Mouse (Mus musculus) lung, postnatal 0 days (tissue): ENCODE data around the gene Wdr86.

Experiments
- CTCF ChIP-seq: IDR thresholded peaks from 2 replicates; pipeline ENCODE4 v1.5.1; 2016; ENCODE audit warnings: antibody characterized with exemption, mild to moderate bottlenecking
- EP300 ChIP-seq: IDR thresholded peaks from 2 replicates; pipeline ENCODE4 v1.6.1; 2016; ENCODE audit warnings: antibody characterized with exemption, mild to moderate bottlenecking, control low read depth

GRCm38 (mm10) chr5:24778082-24778842 is 47.7 kb upstream of the Wdr86 start:
- TF ChIP-seq CTCF: no peak
- TF ChIP-seq EP300: no peak
